Mouse (Mus musculus) CH12.LX (cell line): ENCODE measurements around the gene AA986860. TPM values are rescaled to one million over a fixed set of nuclear protein-coding genes. Genes with fewer than 3 reads are reported as not detected.
A peak's percentile ranks its signal among the peaks of the same experiment; 100 is the strongest.

Experiments used
- DNase-seq: peaks from one replicate; pipeline ENCODE4 v3.0.0-alpha.2; 2013; ENCODE audit errors: extremely low read depth
- H3K27ac ChIP-seq: 2 replicates; pipeline ENCODE4 v1.5.1; 2012; ENCODE audit warnings: low read depth, mild to moderate bottlenecking, control low read depth, moderate library complexity; ENCODE audit not compliant: insufficient read depth
- H3K27me3 ChIP-seq: replicated peaks from 2 replicates; pipeline ENCODE3; 2012; ENCODE audit warnings: inconsistent platforms
- H3K36me3 ChIP-seq, 2 experiments: replicated peaks in 1 of 2; 2 replicates each; pipeline versions ENCODE3 to v1.6.1; 2012; ENCODE audit warnings: inconsistent platforms in 1 of 2, low read length in 1 of 2, mild to moderate bottlenecking in 1 of 2, mixed read lengths in 1 of 2, moderate library complexity in 1 of 2; ENCODE audit not compliant: control insufficient read depth in 1 of 2, insufficient read depth in 1 of 2
- H3K4me1 ChIP-seq, 2 experiments: 2 replicates each; pipeline ENCODE4 v1.6.1; 2012; ENCODE audit warnings: inconsistent platforms in 1 of 2, moderate library complexity in 1 of 2; ENCODE audit not compliant: insufficient read depth in 2 of 2, control insufficient read depth in 1 of 2
- H3K4me2 ChIP-seq: 2 replicates; pipeline ENCODE4 v1.6.1; 2012; ENCODE audit warnings: low read depth, mild to moderate bottlenecking, control low read depth; ENCODE audit not compliant: poor library complexity, insufficient read depth, severe bottlenecking
- H3K4me3 ChIP-seq, 3 experiments: fragments of 150-350 bp in 1 of 3; sonication (generic) in 1 of 3; replicated peaks in 1 of 3; 2 replicates each; pipeline versions ENCODE3 to v1.5.1; 2011 to 2012; ENCODE audit warnings: low read depth in 2 of 3, low read length in 2 of 3, mild to moderate bottlenecking in 2 of 3, moderate library complexity in 2 of 3, control low read depth in 1 of 3, improper control_type of control experiment in 1 of 3, inconsistent platforms in 1 of 3, mixed read lengths in 1 of 3; ENCODE audit not compliant: poor library complexity in 1 of 3
- H3K79me2 ChIP-seq: replicated peaks from 2 replicates; pipeline ENCODE4 v1.6.1; 2012; ENCODE audit warnings: mild to moderate bottlenecking, moderate library complexity; ENCODE audit not compliant: control insufficient read depth, poor library complexity, insufficient read depth, severe bottlenecking; ENCODE audit errors: extremely low read depth
- H3K9ac ChIP-seq: 2 replicates; pipeline ENCODE4 v1.6.1; 2012; ENCODE audit warnings: low read depth, mild to moderate bottlenecking, control low read depth, moderate library complexity; ENCODE audit not compliant: insufficient read depth
- H3K9me3 ChIP-seq: replicated peaks from 2 replicates; pipeline ENCODE3; 2012; ENCODE audit warnings: low read length, inconsistent platforms, mixed read lengths
- BHLHE40 ChIP-seq: IDR thresholded peaks from 2 replicates; pipeline ENCODE4 v1.6.1; 2011; ENCODE audit warnings: mild to moderate bottlenecking, low read depth, low read length, improper control_type of control experiment
- CHD2 ChIP-seq: IDR thresholded peaks from 2 replicates; pipeline ENCODE4 v1.6.1; 2011; ENCODE audit warnings: low read length, improper control_type of control experiment
- E2F4 ChIP-seq: IDR thresholded peaks from 2 replicates; pipeline ENCODE4 v1.6.1; 2011; ENCODE audit warnings: low read depth, low read length, improper control_type of control experiment; ENCODE audit not compliant: insufficient replicate concordance
- ELF1 ChIP-seq: IDR thresholded peaks from 2 replicates; pipeline ENCODE4 v1.6.1; 2014; ENCODE audit warnings: low read depth, mild to moderate bottlenecking, inconsistent platforms, low read length, improper control_type of control experiment
- GABPA ChIP-seq: IDR thresholded peaks from 2 replicates; pipeline ENCODE4 v1.6.1; 2012; ENCODE audit warnings: low read depth, low read length, improper control_type of control experiment, inconsistent platforms; ENCODE audit not compliant: insufficient replicate concordance
- IRF4 ChIP-seq: IDR thresholded peaks from 2 replicates; pipeline ENCODE4 v1.6.1; 2014; ENCODE audit warnings: low read depth, mild to moderate bottlenecking, inconsistent platforms, low read length, improper control_type of control experiment
- JUN ChIP-seq: IDR thresholded peaks from 2 replicates; pipeline ENCODE4 v1.6.1; 2011; ENCODE audit warnings: low read depth, mild to moderate bottlenecking, low read length, improper control_type of control experiment, moderate library complexity; ENCODE audit not compliant: insufficient read depth
- JUND ChIP-seq: conservative IDR thresholded peaks from 2 replicates; pipeline ENCODE4 v1.6.1; 2011; ENCODE audit warnings: low read depth, low read length, improper control_type of control experiment
- KAT2A ChIP-seq: IDR thresholded peaks from 2 replicates; pipeline ENCODE4 v1.6.1; 2012; ENCODE audit warnings: low read length, improper control_type of control experiment, inconsistent platforms; ENCODE audit not compliant: insufficient replicate concordance
- MAFK ChIP-seq: IDR thresholded peaks from 2 replicates; pipeline ENCODE4 v1.6.1; 2011; ENCODE audit warnings: low read length, improper control_type of control experiment; ENCODE audit not compliant: insufficient replicate concordance
- MAX ChIP-seq: IDR thresholded peaks from 2 replicates; pipeline ENCODE4 v1.6.1; 2011; ENCODE audit warnings: low read length, improper control_type of control experiment
- MEF2A ChIP-seq: IDR thresholded peaks from 2 replicates; pipeline ENCODE4 v1.6.1; 2014; ENCODE audit warnings: low read depth, mild to moderate bottlenecking, inconsistent platforms, low read length, improper control_type of control experiment, borderline replicate concordance
- MXI1 ChIP-seq: IDR thresholded peaks from 2 replicates; pipeline ENCODE4 v1.6.1; 2011; ENCODE audit warnings: mild to moderate bottlenecking, low read depth, low read length, improper control_type of control experiment
- NELFE ChIP-seq: IDR thresholded peaks from 2 replicates; pipeline ENCODE4 v1.6.1; 2011; ENCODE audit warnings: low read depth, low read length, improper control_type of control experiment
- NRF1 ChIP-seq: IDR thresholded peaks from 2 replicates; pipeline ENCODE4 v1.6.1; 2014; ENCODE audit warnings: low read depth, mild to moderate bottlenecking, inconsistent platforms, low read length, improper control_type of control experiment, moderate library complexity
- PAX5 ChIP-seq: IDR thresholded peaks from 2 replicates; pipeline ENCODE4 v1.6.1; 2012; ENCODE audit warnings: low read length, inconsistent platforms, mixed read lengths
- POLR2A ChIP-seq: IDR thresholded peaks from 2 replicates; pipeline ENCODE4 v1.6.1; 2011; ENCODE audit warnings: low read depth, mild to moderate bottlenecking, improper control_type of control experiment, low read length
- POLR2AphosphoS2 ChIP-seq: IDR thresholded peaks from 2 replicates; pipeline ENCODE4 v1.6.1; 2011; ENCODE audit warnings: low read depth, low read length, improper control_type of control experiment
- RAD21 ChIP-seq: IDR thresholded peaks from 2 replicates; pipeline ENCODE4 v1.6.1; 2011; ENCODE audit warnings: low read depth, mild to moderate bottlenecking, low read length, improper control_type of control experiment, moderate library complexity
- RCOR1 ChIP-seq: conservative IDR thresholded peaks from 2 replicates; pipeline ENCODE4 v1.6.1; 2012; ENCODE audit warnings: low read depth, mild to moderate bottlenecking, inconsistent platforms, low read length, improper control_type of control experiment
- TBP ChIP-seq: conservative IDR thresholded peaks from 2 replicates; pipeline ENCODE4 v1.6.1; 2011; ENCODE audit warnings: low read depth, low read length, improper control_type of control experiment
- TCF12 ChIP-seq: IDR thresholded peaks from 2 replicates; pipeline ENCODE4 v1.6.1; 2014; ENCODE audit warnings: low read depth, mild to moderate bottlenecking, inconsistent platforms, low read length, improper control_type of control experiment
- UBTF ChIP-seq: IDR thresholded peaks from 2 replicates; pipeline ENCODE4 v1.6.1; 2012; ENCODE audit warnings: low read depth, mild to moderate bottlenecking, inconsistent platforms, low read length, improper control_type of control experiment, moderate library complexity
- USF1 ChIP-seq: IDR thresholded peaks from 2 replicates; pipeline ENCODE4 v1.6.1; 2014; ENCODE audit warnings: low read depth, mild to moderate bottlenecking, inconsistent platforms, low read length, improper control_type of control experiment
- USF2 ChIP-seq: conservative IDR thresholded peaks from 2 replicates; pipeline ENCODE4 v1.6.1; 2011; ENCODE audit warnings: low read depth, low read length, improper control_type of control experiment
- ZC3H11A ChIP-seq: IDR thresholded peaks from 2 replicates; pipeline ENCODE4 v1.6.1; 2012; ENCODE audit warnings: low read depth, mild to moderate bottlenecking, inconsistent platforms, low read length, improper control_type of control experiment
- ZKSCAN1 ChIP-seq: IDR thresholded peaks from 2 replicates; pipeline ENCODE4 v1.6.1; 2012; ENCODE audit warnings: low read depth, inconsistent platforms, low read length, improper control_type of control experiment, borderline replicate concordance
- ZMIZ1 ChIP-seq: IDR thresholded peaks from 2 replicates; pipeline ENCODE4 v1.6.1; 2012; ENCODE audit warnings: low read depth, mild to moderate bottlenecking, inconsistent platforms, low read length, improper control_type of control experiment
- dilution Hi-C: fragments of 300-500 bp; cut with MboI; formaldehyde crosslinking; loops from 2 replicates; pipeline ENCODE4 v1.14.3; 2020; ENCODE audit warnings: low sequenced_read_pairs; ENCODE audit not compliant: extremely low pct_unique_long_range_greater_than_20kb, extremely low pct_ligation_motif_present
- in situ Hi-C: fragments of 300-500 bp; cut with MboI; formaldehyde crosslinking; loops from 3 replicates; pipeline ENCODE4 v1.14.3; 2019; ENCODE audit warnings: low sequenced_read_pairs, low pct_ligation_motif_present, low pct_unique_long_range_greater_than_20kb, mixed read lengths
- polyA plus RNA-seq: library from polyadenylated mRNA; unstranded; fragments of >175 nt; gene quantifications from 2 replicates; pipeline ENCODE4 v1.2.1, GENCODE M21; 2012; ENCODE audit warnings: low read depth; ENCODE audit not compliant: insufficient read length
- total RNA-seq, 2 experiments: library from RNA; depleted of rRNA; stranded (reverse); fragments of 300-350 nt in 1 of 2; fragments of >200 nt in 1 of 2; gene quantifications; 2 replicates each; pipeline ENCODE4 v1.2.3; 2012 to 2014

Gene AA986860
- total and polyA plus RNA-seq, 3 experiments = 0.25 to 0.61 (median 0.28) TPM

DNA sequence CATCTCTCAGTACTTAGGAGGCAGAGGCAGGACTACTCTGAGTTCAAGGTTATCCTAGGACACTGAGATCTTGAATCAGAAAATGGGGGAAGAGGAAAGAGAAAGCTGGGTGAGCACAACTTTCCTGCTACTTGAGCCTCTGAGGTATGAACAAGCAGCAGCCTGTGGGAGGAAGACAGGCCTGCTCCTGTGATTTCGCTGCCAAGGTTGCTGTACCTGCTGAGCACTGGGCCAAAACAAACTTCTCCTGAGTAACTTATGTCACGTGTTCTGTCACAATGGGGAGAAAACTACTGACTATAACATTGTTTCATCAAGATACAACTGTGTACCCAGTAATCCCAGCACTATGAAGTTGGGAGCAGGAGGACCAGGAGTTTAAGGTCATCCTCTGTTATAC is 28.2 kb upstream of the AA986860 start:
- Histone ChIP-seq H3K4me3 (no peak overlapping the region), H3K9ac (no peak overlapping the region), H3K36me3 (peaks cover 36 to 79% of the 10 kb centered on the region in 2 experiments), H3K27me3 (no peaks in the 10 kb centered on the region), H3K4me2 (no peak overlapping the region), H3K9me3 (no peaks in the 10 kb centered on the region), H3K4me1 (no peaks in the 10 kb centered on the region), H3K79me2 (no peaks in the 10 kb centered on the region), H3K27ac (no peak overlapping the region)
- dilution Hi-C loops = no loop called here
- TF ChIP-seq CHD2 (no peak), TBP (no peak), GABPA (no peak), USF1 (no peak), JUN (no peak), USF2 (no peak), KAT2A (no peak), PAX5 (no peak), POLR2A (no peak), JUND (no peak), NRF1 (no peak), BHLHE40 (no peak), MXI1 (no peak), ZC3H11A (no peak), MAX (no peak), NELFE (no peak), MEF2A (no peak)
- DNase-seq = no peak
- in situ Hi-C loops = no loop called here

DNA sequence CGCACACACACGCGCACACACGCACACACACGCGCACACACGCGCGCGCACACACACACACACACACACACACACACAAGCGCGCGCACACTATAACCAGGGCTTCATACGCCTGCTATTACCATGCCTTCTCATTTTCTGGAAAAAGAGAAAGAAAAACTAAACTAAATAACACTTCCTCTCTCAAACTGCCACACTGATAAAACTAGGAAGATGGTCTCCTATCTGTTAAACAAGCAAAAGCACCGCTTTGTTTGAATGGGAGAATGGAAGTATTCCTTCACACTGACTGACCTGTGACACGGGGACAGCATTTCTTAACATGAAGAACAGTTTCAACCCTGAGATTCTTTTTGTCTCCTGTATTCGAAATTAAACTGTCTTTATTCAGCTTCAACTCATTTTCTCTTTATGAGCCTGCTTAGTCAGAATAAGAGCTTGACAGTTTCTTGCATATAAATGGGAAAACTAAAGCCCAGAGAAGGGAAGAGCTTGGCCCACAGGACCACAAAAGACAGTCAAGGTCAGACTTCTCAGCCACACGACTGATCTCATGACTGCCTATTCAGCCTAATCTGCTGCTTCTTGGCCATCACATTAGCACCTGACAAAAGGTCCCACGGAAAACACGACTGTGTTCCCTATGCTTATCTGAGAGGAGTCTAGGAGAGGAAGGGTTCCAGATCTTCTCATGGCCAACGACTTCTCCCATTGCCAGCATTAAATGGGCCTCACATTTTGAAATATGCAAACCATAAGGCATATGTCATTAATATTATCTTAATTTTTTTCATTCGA is 21.3 kb upstream of the AA986860 start:
- Histone ChIP-seq H3K27ac (no peak overlapping the region), H3K4me2 (no peak overlapping the region), H3K9me3 (no peaks in the 10 kb centered on the region), H3K27me3 (no peaks in the 10 kb centered on the region), H3K4me3 (no peak overlapping the region), H3K4me1 (peaks cover 2 to 24% of the 10 kb centered on the region in 2 experiments), H3K9ac (no peak overlapping the region), H3K79me2 (no peaks in the 10 kb centered on the region), H3K36me3 (peaks cover 8 to 38% of the 10 kb centered on the region in 2 experiments)
- dilution Hi-C loops (no loop called here), in situ Hi-C loops (loop anchor here (10.0 kb wide), 2 partner anchors 274 to 344 kb away; no protein-coding TSS in a partner anchor)
- no peak for TF ChIP-seq RCOR1
- no peak for TF ChIP-seq UBTF
- no peak for TF ChIP-seq POLR2AphosphoS2
- TF ChIP-seq JUN = no peak
- TF ChIP-seq MEF2A = no peak
- TF ChIP-seq JUND = no peak
- TF ChIP-seq RAD21 = no peak
- no peak for TF ChIP-seq IRF4
- TF ChIP-seq KAT2A = no peak
- TF ChIP-seq MAFK = no peak
- TF ChIP-seq E2F4 = no peak
- TF ChIP-seq ZMIZ1 = no peak
- no peak for TF ChIP-seq NELFE
- no peak for TF ChIP-seq USF1
- no peak for TF ChIP-seq ZKSCAN1
- no peak for TF ChIP-seq ZC3H11A
- TF ChIP-seq ELF1 = no peak
- no peak for TF ChIP-seq TBP
- TF ChIP-seq POLR2A = no peak
- no peak for TF ChIP-seq TCF12
- DNase-seq = peak; percentile 6
